Mouse (Mus musculus) liver, embryonic 12.5 days (tissue): ENCODE measurements around the gene Nkx2-5. TPM values are rescaled to one million over a fixed set of nuclear protein-coding genes. Genes with fewer than 3 reads are reported as not detected.

Experiments
- ATAC-seq: fragments of 200-750 bp; cut with Nextera tagmentation; 2 replicates; pipeline ENCODE4 v1.8.0; 2017; ENCODE audit warnings: moderate number of reproducible peaks, mild to moderate bottlenecking, moderate library complexity
- H3K27ac ChIP-seq: fragments of 300-500 bp; sonication (generic); 2 replicates; pipeline ENCODE4 v1.5.1; 2016; ENCODE audit warnings: mild to moderate bottlenecking
- H3K27me3 ChIP-seq: fragments of 300-500 bp; sonication (generic); replicated peaks from 2 replicates; pipeline ENCODE4 v1.6.1; 2016; ENCODE audit warnings: mild to moderate bottlenecking, moderate library complexity
- H3K36me3 ChIP-seq: fragments of 300-500 bp; sonication (generic); 2 replicates; pipeline ENCODE4 v1.6.1; 2016; ENCODE audit warnings: mild to moderate bottlenecking, moderate library complexity
- H3K4me1 ChIP-seq: fragments of 300-500 bp; sonication (generic); 2 replicates; pipeline ENCODE4 v1.6.1; 2016
- H3K4me2 ChIP-seq: fragments of 300-500 bp; sonication (generic); 2 replicates; pipeline ENCODE4 v1.6.1; 2016; ENCODE audit warnings: mild to moderate bottlenecking, moderate library complexity
- H3K4me3 ChIP-seq: fragments of 300-500 bp; sonication (generic); 2 replicates; pipeline ENCODE4 v1.5.1; 2016; ENCODE audit warnings: mild to moderate bottlenecking, moderate library complexity
- H3K9ac ChIP-seq: fragments of 300-500 bp; sonication (generic); 2 replicates; pipeline ENCODE4 v1.6.1; 2016; ENCODE audit warnings: mild to moderate bottlenecking, moderate library complexity
- H3K9me3 ChIP-seq: fragments of 300-500 bp; sonication (generic); replicated peaks from 2 replicates; pipeline ENCODE4 v1.6.1; 2016; ENCODE audit warnings: mild to moderate bottlenecking, moderate library complexity
- WGBS: fragments of 180-500 bp; shearing (Covaris S2); methylation state at CpG from one replicate; pipeline ENCODE4 v1.1.7; 2016; ENCODE audit not compliant: insufficient replicate concordance; 5-methylcytosine and 5-hydroxymethylcytosine counted together
- polyA plus RNA-seq: library from polyadenylated mRNA; unstranded; fragments of >200 nt; fragmentation: Nextera tagmentation; extraction: Ambion mirVana; gene quantifications from 2 replicates; pipeline ENCODE4 v1.2.1, GENCODE M21; 2016

The Nkx2-5 gene
- polyA plus RNA-seq: 0.13 and 0.19 TPM in 2 replicates

DNA sequence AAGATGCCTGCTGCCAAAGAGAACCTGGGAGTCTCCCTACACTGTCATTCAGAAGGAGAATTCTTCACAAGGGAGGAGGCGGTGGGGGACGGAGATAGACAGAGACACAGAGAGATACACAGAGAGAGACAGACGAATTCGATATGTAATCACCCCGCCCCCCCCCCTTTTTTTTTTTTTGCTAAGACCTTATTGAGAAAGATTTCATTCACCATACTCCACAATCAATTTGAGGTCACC, at the start of gene Nkx2-5:
TSS of gene Nkx2-5 (minus strand) at position 101 of the 240 bp plus-strand sequence.
- Histone ChIP-seq H3K27ac (no peak within 1 kb of the TSS), H3K27me3 (peaks cover 93% of the 10 kb centered on the region), H3K4me1 (no peaks in the 10 kb centered on the region; the same call in 1 of the 2 replicates), H3K4me2 (0 out of 2 replicates have a peak within 1 kb of the TSS, but pooled peaks have one; percentile 11), H3K36me3 (no peaks in the 10 kb centered on the region), H3K4me3 (no peak within 1 kb of the TSS), H3K9me3 (no peaks in the 10 kb centered on the region), H3K9ac (no peak within 1 kb of the TSS)
- WGBS: 9% methylated on average over 5 of the region's 5 CpGs
- no peak for ATAC-seq

DNA sequence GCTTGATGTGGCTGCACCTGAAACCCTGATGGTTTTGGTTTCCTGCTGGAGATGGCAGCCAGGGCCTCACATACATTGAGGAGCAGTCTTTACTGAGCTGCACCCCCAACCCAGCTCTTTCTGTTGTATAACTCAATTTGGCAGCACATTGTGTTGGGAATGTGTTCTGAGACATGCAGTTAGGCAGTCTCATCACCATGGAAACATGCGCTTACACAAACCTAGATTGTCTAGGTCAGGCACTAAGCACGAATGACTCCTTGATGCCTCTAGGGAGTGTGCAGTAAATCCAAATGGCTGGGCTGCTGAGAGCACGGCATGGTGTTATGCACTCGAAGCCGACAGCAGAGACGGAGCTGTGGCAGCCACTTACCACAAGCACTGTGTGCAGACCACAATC, 49.5 kb upstream of the Nkx2-5 start:
- H3K36me3 ChIP-seq: no peaks in the 10 kb centered on the region
- no peak for ATAC-seq
- whole genome bisulfite sequencing: 81% methylated on average over 6 of the region's 6 CpGs
- no peak overlapping the region for H3K4me2 ChIP-seq
- peaks cover 4% of the 10 kb centered on the region; the same call in 1 of the 2 replicates for H3K4me1 ChIP-seq
- H3K27ac ChIP-seq: no peak overlapping the region
- no peak overlapping the region for H3K9ac ChIP-seq
- no peaks in the 10 kb centered on the region for H3K9me3 ChIP-seq
- H3K27me3 ChIP-seq: peaks cover 34% of the 10 kb centered on the region
- no peak overlapping the region for H3K4me3 ChIP-seq

DNA sequence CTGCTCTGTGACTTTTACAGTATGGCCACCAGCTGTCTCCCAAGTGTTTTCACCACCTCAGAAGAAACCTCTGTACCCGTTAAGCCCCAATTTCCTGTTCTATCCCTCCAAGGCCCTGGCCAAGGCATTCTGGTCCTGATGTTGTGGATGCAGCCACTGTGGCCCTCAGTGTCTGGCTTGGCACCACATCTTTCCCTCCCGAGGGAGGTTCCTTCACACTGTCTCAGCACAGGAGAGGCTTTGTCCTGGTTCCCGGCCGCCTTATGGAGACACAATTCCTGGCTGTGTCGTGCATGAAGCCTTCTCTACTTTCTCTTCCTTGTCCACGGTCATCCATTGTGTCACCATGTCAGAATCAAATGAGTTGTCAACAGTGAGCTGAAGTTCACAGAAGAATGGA, 48.7 kb upstream of the Nkx2-5 start:
- Histone ChIP-seq H3K4me3 (no peak overlapping the region), H3K36me3 (no peaks in the 10 kb centered on the region), H3K4me1 (peaks cover 4% of the 10 kb centered on the region; the same call in 1 of the 2 replicates), H3K9me3 (no peaks in the 10 kb centered on the region), H3K4me2 (no peak overlapping the region), H3K27ac (no peak overlapping the region), H3K27me3 (peaks cover 34% of the 10 kb centered on the region), H3K9ac (no peak overlapping the region)
- no peak for ATAC-seq
- 54% methylated on average over 6 of the region's 6 CpGs for WGBS

DNA sequence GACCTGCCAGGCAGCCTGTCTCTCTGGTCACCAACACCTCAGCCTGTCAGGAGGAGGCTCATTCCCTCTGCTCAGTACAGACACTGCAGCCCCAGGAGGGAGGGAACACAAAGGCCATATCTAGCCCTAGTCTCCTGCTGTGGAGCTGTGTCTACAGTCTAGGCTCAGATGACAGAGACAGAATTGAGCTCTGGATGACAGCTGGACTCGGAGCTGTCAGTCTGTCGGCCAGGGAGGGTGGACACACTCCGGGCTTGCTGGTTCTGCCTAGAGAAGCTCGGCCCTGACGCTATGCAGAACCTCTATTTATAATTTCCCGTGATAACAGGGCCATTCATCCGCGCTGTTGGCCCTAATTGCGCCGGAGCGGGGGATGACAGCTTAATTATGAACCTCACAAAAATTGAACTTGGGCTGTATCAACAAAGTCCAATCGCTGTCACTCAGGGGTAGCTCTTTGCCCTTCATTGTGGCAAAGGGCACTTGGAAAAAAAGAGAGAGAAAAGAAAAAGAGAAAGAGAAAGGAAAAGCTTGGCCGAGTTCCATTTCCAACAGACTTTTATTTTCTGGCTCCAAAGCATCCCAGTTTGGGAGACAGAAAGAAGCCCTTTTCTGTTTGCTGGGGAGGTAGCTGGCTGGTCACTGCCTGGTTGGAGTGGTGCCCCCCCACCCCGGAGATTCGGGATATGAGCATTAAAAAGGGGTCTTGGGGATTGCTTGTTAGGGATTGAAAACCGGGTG, 48.0 kb upstream of the Nkx2-5 start:
- no peak for ATAC-seq
- Histone ChIP-seq H3K36me3 (no peaks in the 10 kb centered on the region), H3K4me2 (no peak overlapping the region), H3K9ac (no peak overlapping the region), H3K27me3 (peaks cover 34% of the 10 kb centered on the region), H3K4me3 (no peak overlapping the region), H3K4me1 (peaks cover 4% of the 10 kb centered on the region; the same call in 1 of the 2 replicates), H3K27ac (no peak overlapping the region), H3K9me3 (no peaks in the 10 kb centered on the region)
- 58% methylated on average over 16 of the region's 16 CpGs for WGBS

DNA sequence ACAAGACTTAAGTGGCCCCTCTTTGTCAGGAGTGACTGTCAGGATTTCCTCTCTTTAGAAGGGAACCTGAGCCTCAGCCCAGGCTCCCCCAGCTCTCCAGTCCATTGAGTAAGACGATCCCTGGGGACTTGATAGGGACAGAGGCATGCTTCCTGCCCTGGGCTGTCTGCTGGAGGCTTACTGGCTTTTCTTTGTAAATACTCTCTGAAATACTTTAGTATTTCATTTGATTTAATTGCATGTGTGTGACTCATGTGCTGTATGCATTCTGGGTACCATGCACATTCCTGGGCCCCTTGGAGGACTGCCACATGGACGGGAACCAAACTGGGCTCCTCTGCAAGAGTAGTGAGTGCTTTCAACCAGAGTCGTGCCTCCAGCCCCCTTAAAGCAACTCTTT, 43.1 kb upstream of the Nkx2-5 start:
- WGBS: 35% methylated on average over 3 of the region's 3 CpGs
- no peak for ATAC-seq
- H3K9me3 ChIP-seq: no peaks in the 10 kb centered on the region
- H3K36me3 ChIP-seq: no peaks in the 10 kb centered on the region
- no peak overlapping the region for H3K4me3 ChIP-seq
- peaks cover 14% of the 10 kb centered on the region for H3K27me3 ChIP-seq
- no peak overlapping the region for H3K9ac ChIP-seq
- no peak overlapping the region for H3K4me2 ChIP-seq
- H3K27ac ChIP-seq: no peak overlapping the region
- H3K4me1 ChIP-seq: peaks cover 31% of the 10 kb centered on the region

DNA sequence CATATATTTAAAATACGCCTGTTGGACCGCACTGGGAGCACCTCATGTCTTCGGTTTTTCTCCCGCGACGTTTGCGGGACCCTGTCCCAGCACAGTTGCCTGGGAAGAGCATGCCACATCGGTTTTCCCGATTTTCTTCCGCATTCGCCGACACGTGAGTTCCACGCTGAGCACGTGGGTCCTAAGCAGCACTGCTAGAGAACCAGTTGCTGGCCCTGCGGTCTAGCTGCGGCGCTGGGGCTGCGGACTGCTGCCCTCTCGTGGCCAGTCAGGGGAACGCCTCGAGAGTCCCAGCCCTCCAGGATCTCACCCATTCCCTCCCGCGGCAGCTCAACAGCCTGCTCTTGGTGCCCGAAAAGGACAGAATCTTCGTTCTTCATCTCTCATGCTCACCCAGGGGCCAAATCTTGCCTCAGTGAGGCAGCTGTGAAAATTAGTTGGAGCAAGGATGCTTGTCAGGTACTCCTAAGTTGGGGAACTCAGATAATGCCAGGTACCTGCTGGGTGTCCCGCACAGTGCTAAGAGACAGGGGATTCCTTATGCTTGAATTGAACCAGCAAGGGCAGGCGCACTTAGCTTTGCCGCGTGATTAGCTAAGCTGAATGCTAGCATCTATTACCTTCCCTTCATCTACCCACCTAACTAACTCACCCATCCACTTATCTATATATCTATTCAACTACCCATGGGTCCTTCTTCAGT, 41.4 kb upstream of the Nkx2-5 start:
- no peaks in the 10 kb centered on the region for H3K9me3 ChIP-seq
- 7% methylated on average over 30 of the region's 30 CpGs for WGBS
- H3K4me1 ChIP-seq: peaks cover 27% of the 10 kb centered on the region
- H3K36me3 ChIP-seq: peaks cover 10% of the 10 kb centered on the region
- peak overlapping the region; percentile 66 for H3K9ac ChIP-seq
- no peak overlapping the region for H3K27ac ChIP-seq
- ATAC-seq: peak; percentile 78
- H3K27me3 ChIP-seq: peaks cover 6% of the 10 kb centered on the region; the same call in 1 of the 2 replicates
- peak overlapping the region; percentile 59 for H3K4me3 ChIP-seq
- peak overlapping the region; percentile 79 for H3K4me2 ChIP-seq

DNA sequence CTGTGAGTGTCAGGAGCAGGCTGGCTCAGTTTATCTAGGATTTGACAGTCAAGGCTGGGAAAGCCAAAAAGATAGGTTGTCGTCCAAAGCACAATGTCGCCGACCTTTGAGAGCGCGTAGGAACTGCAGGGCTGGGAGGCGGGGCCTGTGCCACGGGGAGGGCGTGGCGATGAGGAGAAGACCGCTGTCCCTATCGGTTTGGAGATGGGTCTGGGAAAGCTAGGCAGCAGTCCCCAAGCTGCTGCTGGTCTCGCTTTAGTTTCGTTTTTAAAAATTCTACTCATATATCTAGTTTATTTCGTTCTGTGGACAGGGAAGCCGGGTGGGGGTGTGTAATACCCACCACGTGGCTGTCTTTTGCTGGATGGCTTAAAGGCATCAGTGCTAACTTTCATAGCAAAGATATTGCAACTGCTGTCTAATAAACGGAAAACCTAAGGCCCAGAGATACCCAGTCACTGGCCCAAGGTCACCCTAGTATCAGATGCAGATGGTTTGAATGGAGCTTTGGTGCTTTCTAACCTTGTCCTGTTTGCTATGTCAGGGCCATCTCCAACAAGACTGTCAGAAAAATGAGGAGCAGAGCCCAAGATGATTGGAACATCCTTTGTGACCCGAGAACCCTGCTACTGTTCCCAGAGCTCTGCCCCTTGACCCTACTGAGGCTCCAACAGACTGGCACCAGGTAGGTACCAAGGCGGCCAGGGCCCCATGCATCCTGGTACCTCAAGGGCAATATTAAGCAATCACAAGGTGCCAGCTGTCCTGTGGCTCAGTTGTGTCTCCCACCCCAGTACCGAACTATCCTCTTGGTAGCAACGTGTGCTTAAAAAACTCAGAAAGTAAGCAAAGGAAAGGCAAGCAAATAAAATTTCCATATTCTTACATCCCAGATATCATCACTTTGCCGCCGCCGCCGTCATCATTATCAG, 40.5 kb upstream of the Nkx2-5 start:
- ATAC-seq: peak; percentile 88
- Histone ChIP-seq H3K4me1 (peaks cover 27% of the 10 kb centered on the region), H3K27me3 (peaks cover 6% of the 10 kb centered on the region; the same call in 1 of the 2 replicates), H3K9ac (peak overlapping the region; percentile 66), H3K4me2 (peak overlapping the region; percentile 79), H3K9me3 (no peaks in the 10 kb centered on the region), H3K36me3 (peaks cover 19% of the 10 kb centered on the region), H3K4me3 (peak overlapping the region; percentile 59), H3K27ac (peak overlapping the region; percentile 66)
- 10% methylated on average over 25 of the region's 25 CpGs for WGBS

DNA sequence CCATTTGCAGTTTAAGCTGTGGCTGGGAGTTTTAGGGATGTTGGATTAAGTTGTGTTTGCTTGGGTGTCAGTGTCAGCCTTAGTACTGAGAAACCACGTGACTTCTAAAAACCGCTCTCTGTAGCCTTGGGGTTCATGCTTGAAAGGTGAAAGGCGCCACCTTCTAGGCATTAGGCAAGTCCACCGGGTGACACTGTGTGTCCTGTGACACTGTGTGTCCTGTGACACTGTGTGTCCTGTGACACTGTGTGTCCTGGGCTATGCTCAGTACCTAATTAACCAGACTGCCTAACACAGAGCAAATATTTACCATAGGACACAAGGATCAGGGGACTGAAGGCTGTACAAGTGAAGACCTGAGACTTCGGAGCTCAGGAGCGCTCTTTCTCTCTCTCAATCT, 38.8 kb upstream of the Nkx2-5 start:
- peaks cover 27% of the 10 kb centered on the region for H3K4me1 ChIP-seq
- H3K36me3 ChIP-seq: peaks cover 25% of the 10 kb centered on the region

DNA sequence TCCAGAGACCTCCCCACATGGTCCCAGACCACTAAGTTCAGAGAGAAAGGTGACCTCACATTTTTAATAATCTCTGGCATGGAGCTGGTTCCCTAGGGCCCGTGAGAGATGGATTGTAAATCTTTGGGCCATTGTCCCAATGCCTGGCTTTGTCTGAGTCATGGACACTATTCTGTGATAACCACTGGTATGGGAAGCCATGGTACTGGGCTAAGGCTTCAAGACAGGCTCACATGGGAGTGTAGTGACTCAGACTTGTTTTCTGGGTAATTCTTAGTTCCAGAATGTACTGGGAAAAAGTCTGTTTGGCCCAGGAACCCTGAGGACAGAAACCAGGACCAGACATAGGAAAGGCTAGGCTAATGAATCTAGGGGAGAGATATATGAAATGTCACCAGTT, 37.9 kb upstream of the Nkx2-5 start:
- Histone ChIP-seq H3K27me3 (peaks cover 6% of the 10 kb centered on the region; the same call in 1 of the 2 replicates), H3K4me3 (no peak overlapping the region), H3K4me1 (peaks cover 27% of the 10 kb centered on the region), H3K9ac (no peak overlapping the region), H3K27ac (no peak overlapping the region), H3K36me3 (peaks cover 25% of the 10 kb centered on the region), H3K4me2 (no peak overlapping the region), H3K9me3 (peaks cover 3% of the 10 kb centered on the region; the same call in 1 of the 2 replicates)
- 66% methylated on average over 1 of the region's 1 CpGs for WGBS
- no peak for ATAC-seq

More for the DNA sequence above, 38.8 kb upstream of the Nkx2-5 start:
- ATAC-seq: no peak
- Histone ChIP-seq H3K4me2 (0 out of 2 replicates have a peak overlapping the region, but pooled peaks have one; percentile 79), H3K27ac (no peak overlapping the region), H3K27me3 (peaks cover 6% of the 10 kb centered on the region; the same call in 1 of the 2 replicates), H3K4me3 (no peak overlapping the region), H3K9ac (no peak overlapping the region), H3K9me3 (peaks cover 3% of the 10 kb centered on the region; the same call in 1 of the 2 replicates)
- WGBS: 75% methylated on average over 6 of the region's 6 CpGs

DNA sequence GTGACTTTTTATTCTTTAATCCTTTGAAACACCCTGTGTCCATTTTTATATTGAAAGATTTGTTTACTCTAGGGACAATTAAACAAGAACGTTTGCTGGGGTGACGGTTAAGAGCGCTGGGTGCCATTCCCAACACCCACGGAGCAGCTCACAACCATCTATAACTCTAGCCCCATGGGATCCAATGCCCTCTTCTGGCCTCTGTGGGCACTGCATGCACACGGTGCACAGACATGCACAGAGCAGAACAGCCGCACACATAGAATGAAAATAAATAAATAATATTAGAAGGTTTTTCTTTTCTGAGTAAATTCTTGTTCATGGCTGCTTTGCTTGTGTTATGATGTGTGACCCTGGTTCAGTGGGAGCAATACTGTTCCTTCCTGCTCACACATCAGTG, 34.4 kb upstream of the Nkx2-5 start:
- 88% methylated on average over 6 of the region's 6 CpGs for WGBS
- peaks cover 3% of the 10 kb centered on the region; the same call in 1 of the 2 replicates for H3K9me3 ChIP-seq
- no peak for ATAC-seq

DNA sequence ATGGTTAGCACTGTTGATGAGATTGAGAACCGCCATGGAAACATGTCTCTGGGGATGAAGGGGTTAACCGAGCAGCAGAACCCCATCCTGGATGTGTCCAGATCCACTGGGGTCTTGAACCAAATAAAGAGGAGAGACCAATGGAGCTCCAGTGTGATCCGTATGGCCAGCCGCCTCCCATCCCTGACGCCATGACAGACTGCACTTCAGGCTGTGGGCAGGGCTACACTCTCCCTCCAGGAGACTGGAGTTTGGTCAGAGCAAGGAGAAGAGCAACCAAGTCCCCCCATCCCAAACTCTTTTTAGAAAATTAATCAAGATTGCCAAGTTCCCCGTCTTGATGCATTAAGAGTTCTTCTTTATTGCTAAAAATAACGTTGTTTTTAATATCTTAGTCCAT, 33.1 kb upstream of the Nkx2-5 start:
- Histone ChIP-seq H3K9me3 (peaks cover 3% of the 10 kb centered on the region; the same call in 1 of the 2 replicates), H3K9ac (no peak overlapping the region), H3K36me3 (peaks cover 25% of the 10 kb centered on the region), H3K27ac (no peak overlapping the region), H3K4me2 (no peak overlapping the region), H3K27me3 (no peaks in the 10 kb centered on the region), H3K4me1 (no peaks in the 10 kb centered on the region), H3K4me3 (no peak overlapping the region)
- WGBS: 80% methylated on average over 7 of the region's 7 CpGs
- no peak for ATAC-seq

More for the DNA sequence above, 34.4 kb upstream of the Nkx2-5 start:
- H3K4me3 ChIP-seq: no peak overlapping the region
- H3K27ac ChIP-seq: no peak overlapping the region
- no peaks in the 10 kb centered on the region for H3K27me3 ChIP-seq
- no peak overlapping the region for H3K9ac ChIP-seq
- H3K4me2 ChIP-seq: no peak overlapping the region
- peaks cover 25% of the 10 kb centered on the region for H3K36me3 ChIP-seq
- H3K4me1 ChIP-seq: peaks cover 7% of the 10 kb centered on the region
